Mouse (Mus musculus): ENCODE data around the gene Marc2. TPM values are rescaled to one million over a fixed set of nuclear protein-coding genes. Genes with fewer than 3 reads are reported as not detected.

Gene Marc2
- polyA plus RNA-seq, 1 experiment from 2014 or later: 555 TPM

GRCm38 (mm10) chr1:184793163-184793876 lies 52.9 kb downstream of the Marc2 start:
- 10% methylated on average over 27 of the region's 27 CpGs for WGBS
- 0 out of 2 replicates have a peak overlapping the region, but pooled peaks have one; percentile 11 for H3K4me3 ChIP-seq (ENCODE audit: low read depth, low read length)
- H3K4me1 ChIP-seq (replicated peaks; ENCODE audit: control insufficient read depth, insufficient read depth, low read length): 0 out of 2 replicates have a peak, but pooled peaks cover 4% of the 10 kb centered on the region
- peak; percentile 91 for ATAC-seq
- H3K27ac ChIP-seq (ENCODE audit: low read depth, low read length): peak overlapping the region; percentile 73
- H3K4me2 ChIP-seq (replicated peaks; ENCODE audit: low read depth): peak overlapping the region; percentile 63
- H3K9me3 ChIP-seq (ENCODE audit: control insufficient read depth): no peaks in the 10 kb centered on the region
- peak; percentile 90 for TF ChIP-seq CTCF (IDR thresholded peaks at IDR 0.05; ENCODE audit: low read depth)
- H3K9ac ChIP-seq (ENCODE audit: low read depth, low read length): peak overlapping the region; percentile 17; the same call in 1 of the 2 replicates
- 0 out of 2 replicates have a peak, but pooled peaks cover 7% of the 10 kb centered on the region for H3K27me3 ChIP-seq (replicated peaks; ENCODE audit: control insufficient read depth, insufficient read depth, low read length)
- H3K36me3 ChIP-seq (ENCODE audit: control insufficient read depth, insufficient read depth): no peaks in the 10 kb centered on the region

GRCm38 (mm10) chr1:184791109-184791508 lies 55.1 kb downstream of the Marc2 start:
- 11% methylated on average over 2 of the region's 2 CpGs for WGBS
- no peaks in the 10 kb centered on the region for H3K36me3 ChIP-seq (ENCODE audit: control insufficient read depth, insufficient read depth)
- H3K4me3 ChIP-seq (ENCODE audit: low read depth, low read length): no peak overlapping the region
- H3K9me3 ChIP-seq (ENCODE audit: control insufficient read depth): no peaks in the 10 kb centered on the region
- no peak overlapping the region for H3K27ac ChIP-seq (ENCODE audit: low read depth, low read length)
- H3K4me2 ChIP-seq (replicated peaks; ENCODE audit: low read depth): no peak overlapping the region
- 0 out of 2 replicates have a peak, but pooled peaks cover 7% of the 10 kb centered on the region for H3K27me3 ChIP-seq (replicated peaks; ENCODE audit: control insufficient read depth, insufficient read depth, low read length)
- H3K9ac ChIP-seq (ENCODE audit: low read depth, low read length): no peak overlapping the region
- ATAC-seq: no peak
- H3K4me1 ChIP-seq (replicated peaks; ENCODE audit: control insufficient read depth, insufficient read depth, low read length): 0 out of 2 replicates have a peak, but pooled peaks cover 4% of the 10 kb centered on the region
- TF ChIP-seq CTCF (IDR thresholded peaks at IDR 0.05; ENCODE audit: low read depth): peak; percentile 91

- no peaks in the 10 kb centered on the region for H3K9me3 ChIP-seq (ENCODE audit: control insufficient read depth)
- no peak for ATAC-seq
- TF ChIP-seq CTCF (IDR thresholded peaks at IDR 0.05; ENCODE audit: low read depth): peak; percentile 61
- H3K36me3 ChIP-seq (ENCODE audit: control insufficient read depth, insufficient read depth): no peaks in the 10 kb centered on the region
- H3K27ac ChIP-seq (ENCODE audit: low read depth, low read length): no peak overlapping the region
- WGBS: 66% methylated on average over 13 of the region's 13 CpGs
- 0 out of 2 replicates have a peak, but pooled peaks cover 7% of the 10 kb centered on the region for H3K27me3 ChIP-seq (replicated peaks; ENCODE audit: control insufficient read depth, insufficient read depth, low read length)
- no peak overlapping the region for H3K4me3 ChIP-seq (ENCODE audit: low read depth, low read length)
- H3K9ac ChIP-seq (ENCODE audit: low read depth, low read length): no peak overlapping the region
- H3K4me1 ChIP-seq (replicated peaks; ENCODE audit: control insufficient read depth, insufficient read depth, low read length): no peaks in the 10 kb centered on the region
- H3K4me2 ChIP-seq (replicated peaks; ENCODE audit: low read depth): no peak overlapping the region
Observed at GRCm38 (mm10) chr1:184786376-184787151, 59.7 kb downstream of the Marc2 start.

- Histone ChIP-seq H3K4me2 (replicated peaks; ENCODE audit: low read depth) (no peak overlapping the region), H3K9me3 (ENCODE audit: control insufficient read depth) (no peaks in the 10 kb centered on the region), H3K27ac (ENCODE audit: low read depth, low read length) (no peak overlapping the region), H3K27me3 (replicated peaks; ENCODE audit: control insufficient read depth, insufficient read depth, low read length) (no peaks in the 10 kb centered on the region), H3K4me3 (ENCODE audit: low read depth, low read length) (no peak overlapping the region), H3K9ac (ENCODE audit: low read depth, low read length) (no peak overlapping the region), H3K36me3 (ENCODE audit: control insufficient read depth, insufficient read depth) (no peaks in the 10 kb centered on the region), H3K4me1 (replicated peaks; ENCODE audit: control insufficient read depth, insufficient read depth, low read length) (no peaks in the 10 kb centered on the region)
- no peak for ATAC-seq
- no peak for TF ChIP-seq CTCF (IDR thresholded peaks at IDR 0.05; ENCODE audit: low read depth)
- 76% methylated on average over 4 of the region's 4 CpGs for WGBS
Observed at GRCm38 (mm10) chr1:184783641-184784040, 62.6 kb downstream of the Marc2 start.

- H3K27ac ChIP-seq (ENCODE audit: low read depth, low read length): no peak overlapping the region
- WGBS: 32% methylated on average over 14 of the region's 14 CpGs
Observed at GRCm38 (mm10) chr1:184782161-184782513, 64.1 kb downstream of the Marc2 start.

More at GRCm38 (mm10) chr1:184782161-184782513, 64.1 kb downstream of the Marc2 start:
- H3K36me3 ChIP-seq (ENCODE audit: control insufficient read depth, insufficient read depth): no peaks in the 10 kb centered on the region
- H3K4me1 ChIP-seq (replicated peaks; ENCODE audit: control insufficient read depth, insufficient read depth, low read length): no peaks in the 10 kb centered on the region
- H3K27me3 ChIP-seq (replicated peaks; ENCODE audit: control insufficient read depth, insufficient read depth, low read length): no peaks in the 10 kb centered on the region
- TF ChIP-seq CTCF (IDR thresholded peaks at IDR 0.05; ENCODE audit: low read depth): no peak
- H3K4me2 ChIP-seq (replicated peaks; ENCODE audit: low read depth): no peak overlapping the region
- H3K4me3 ChIP-seq (ENCODE audit: low read depth, low read length): no peak overlapping the region
- H3K9me3 ChIP-seq (ENCODE audit: control insufficient read depth): no peaks in the 10 kb centered on the region
- peak; percentile 37; the same call in 1 of the 2 replicates for ATAC-seq
- H3K9ac ChIP-seq (ENCODE audit: low read depth, low read length): no peak overlapping the region

Data from intestine, postnatal 0 days (tissue).